Mouse (Mus musculus): Measurements from ENCODE around the gene Kcna1.

Kcna1 gene

GRCm38 (mm10) chr6:126595805-126596629 lies 50.2 kb downstream of the Kcna1 start:
- peak; percentile 61 for DNase-seq

- DNase-seq, result no peak
Measured at GRCm38 (mm10) chr6:126595130-126595529, 51.1 kb downstream of the Kcna1 start.

GRCm38 (mm10) chr6:126594365-126594764 lies 51.8 kb downstream of the Kcna1 start:
- no peak for DNase-seq

- peak; percentile 23 for DNase-seq
Measured at GRCm38 (mm10) chr6:126593336-126593735, 52.8 kb downstream of the Kcna1 start.

Measured in cerebellum, adult 11-12 months (tissue).